ENCODE assay signal across 26 mouse cellular contexts in genomic region chr1:16760951-16761350, GRCm38 (mm10).
"Had no signal": no experiment of that assay in that cellular context is flagged by ENCODE, and none has a peak within 500 bp of the region (broad histone marks: within the 10 kb centered on the region; RNA-seq: fewer than 3 reads in every experiment).

No protein-coding gene starts in this region.

- H3K9me3 ChIP-seq: heart, embryonic 13.5 days; heart, embryonic 15.5 days; hindbrain, embryonic 13.5 days; hindbrain, embryonic 15.5 days; kidney, embryonic 15.5 days; limb, embryonic 13.5 days; limb, embryonic 15.5 days; liver, embryonic 12.5 days had no signal

- H3K4me2 ChIP-seq: heart, embryonic 11.5 days; heart, embryonic 13.5 days; heart, embryonic 15.5 days; hindbrain, embryonic 13.5 days; hindbrain, embryonic 15.5 days; kidney, embryonic 15.5 days; limb, embryonic 13.5 days; limb, embryonic 15.5 days; liver, embryonic 12.5 days had no signal

- H3K4me3 ChIP-seq: heart, adult 2 months; heart, embryonic 13.5 days; heart, embryonic 15.5 days; hindbrain, embryonic 13.5 days; hindbrain, embryonic 15.5 days; kidney, embryonic 15.5 days; limb, embryonic 13.5 days; limb, embryonic 15.5 days; liver, embryonic 12.5 days had no signal

- H3K4me1 ChIP-seq: heart, embryonic 13.5 days; heart, embryonic 15.5 days; hindbrain, embryonic 13.5 days; hindbrain, embryonic 15.5 days; kidney, embryonic 15.5 days; limb, embryonic 13.5 days; limb, embryonic 15.5 days; liver, embryonic 12.5 days had no signal

- H3K27ac ChIP-seq: heart, adult 2 months; heart, embryonic 13.5 days; heart, embryonic 15.5 days; hindbrain, embryonic 13.5 days; hindbrain, embryonic 15.5 days; hindbrain, postnatal 0 days; kidney, embryonic 15.5 days; kidney, postnatal 0 days; limb, embryonic 13.5 days; limb, embryonic 15.5 days; liver, embryonic 12.5 days; liver, embryonic 14.5 days had no signal

- H3K36me3 ChIP-seq: heart, embryonic 13.5 days; heart, embryonic 15.5 days; hindbrain, embryonic 13.5 days; hindbrain, embryonic 15.5 days; kidney, embryonic 15.5 days; limb, embryonic 13.5 days; limb, embryonic 15.5 days; liver, embryonic 12.5 days had no signal

- ATAC-seq: forebrain, postnatal 0 days; hindbrain, postnatal 0 days; intestine, embryonic 16.5 days; liver, embryonic 12.5 days had no signal

- H3K9ac ChIP-seq: forebrain, postnatal 0 days; heart, embryonic 13.5 days; heart, embryonic 15.5 days; hindbrain, embryonic 13.5 days; hindbrain, embryonic 15.5 days; kidney, embryonic 15.5 days; limb, embryonic 13.5 days; limb, embryonic 15.5 days; liver, embryonic 12.5 days; liver, embryonic 14.5 days had no signal

- DNase-seq: forebrain, postnatal 0 days; gastrocnemius, postnatal 14 days; gastrocnemius, postnatal 36 days; heart, adult 11 months; heart, adult 2 months; heart, postnatal 14 days; heart, postnatal 36 days; kidney, adult 11 months; kidney, adult 2 months; kidney, adult 9 months; kidney, postnatal 14 days; kidney, postnatal 36 days; left cerebral cortex, postnatal 4 days had no signal

- H3K27me3 ChIP-seq: heart, embryonic 13.5 days; heart, embryonic 15.5 days; hindbrain, embryonic 13.5 days; hindbrain, embryonic 15.5 days; kidney, embryonic 15.5 days; limb, embryonic 13.5 days; limb, embryonic 15.5 days; liver, embryonic 12.5 days had no signal
